Mouse (Mus musculus) monocyte, adult 2 months (primary cell): ENCODE results near the gene Nxnl1.
A peak's percentile ranks its signal among the peaks of the same experiment; 100 is the strongest.

Experiments
- DNase-seq, 2 experiments: peaks; one replicate each; pipeline ENCODE4 v3.0.0; 2022; ENCODE audit warnings: low spot score in 2 of 2, low read depth in 1 of 2

The Nxnl1 gene

GRCm38 (mm10) chr8:71586891-71587290, 20.5 kb upstream of the Nxnl1 start:
- no peak for DNase-seq

GRCm38 (mm10) chr8:71580201-71580600, 13.8 kb upstream of the Nxnl1 start:
- DNase-seq: no peak

- DNase-seq: no peak
Measured at GRCm38 (mm10) chr8:71579476-71579875, 13.1 kb upstream of the Nxnl1 start.

GRCm38 (mm10) chr8:71579009-71579408, 12.6 kb upstream of the Nxnl1 start:
- DNase-seq: no peak

- no peak for DNase-seq
Measured at GRCm38 (mm10) chr8:71577856-71578387, 11.5 kb upstream of the Nxnl1 start.

GRCm38 (mm10) chr8:71575020-71575419, 8.6 kb upstream of the Nxnl1 start:
- no peak for DNase-seq

GRCm38 (mm10) chr8:71574426-71574825, 8.0 kb upstream of the Nxnl1 start:
- no peak for DNase-seq

GRCm38 (mm10) chr8:71572847-71573633, 6.6 kb upstream of the Nxnl1 start:
- no peak for DNase-seq

- DNase-seq: no peak
Measured at GRCm38 (mm10) chr8:71572077-71572476, 5.7 kb upstream of the Nxnl1 start.

- DNase-seq: peak in 1 of 2 experiments; percentile 64
Measured at GRCm38 (mm10) chr8:71570291-71570954, 4.0 kb upstream of the Nxnl1 start.

- peak in 1 of 2 experiments; percentile 50 for DNase-seq
Measured at GRCm38 (mm10) chr8:71569366-71570290, 3.2 kb upstream of the Nxnl1 start.

- DNase-seq: no peak
Measured at GRCm38 (mm10) chr8:71568941-71569340, 2.5 kb upstream of the Nxnl1 start.

- no peak for DNase-seq
Measured at GRCm38 (mm10) chr8:71568387-71568937, 2.1 kb upstream of the Nxnl1 start, which contains the start of gene Slc27a1. Gene Slc27a1, plus strand, starts transcription at chr8:71568882.

- no peak for DNase-seq
Measured at GRCm38 (mm10) chr8:71567587-71567986, 1.2 kb upstream of the Nxnl1 start.

- DNase-seq: no peak
Measured at GRCm38 (mm10) chr8:71563992-71564391, 2.4 kb downstream of the Nxnl1 start.

- DNase-seq: peak; percentile 46 to 66
Measured at GRCm38 (mm10) chr8:71562751-71563150, 3.6 kb downstream of the Nxnl1 start.

- DNase-seq: peak in 1 of 2 experiments; percentile 37
Measured at GRCm38 (mm10) chr8:71561401-71561800, 5.0 kb downstream of the Nxnl1 start.

GRCm38 (mm10) chr8:71560765-71561164, 5.6 kb downstream of the Nxnl1 start:
- no peak for DNase-seq

- DNase-seq: no peak
Measured at GRCm38 (mm10) chr8:71560071-71560470, 6.3 kb downstream of the Nxnl1 start.

- DNase-seq: peak in 1 of 2 experiments; percentile 57
Measured at GRCm38 (mm10) chr8:71558958-71559690, 7.3 kb downstream of the Nxnl1 start.
